Mouse (Mus musculus) T-helper 17 cell (primary cell): Measurements from ENCODE around the gene Olfr1198.

Source experiments
- in situ Hi-C, 2 experiments: fragments of 300-600 bp; cut with MboI, MseI; formaldehyde crosslinking; loops; 1 replicate in 1 of 2; 2 replicates in 1 of 2; pipeline ENCODE4 v1.15.1; 2025; ENCODE audit warnings: high pct_unique_total_duplicates in 2 of 2

Olfr1198 gene

DNA sequence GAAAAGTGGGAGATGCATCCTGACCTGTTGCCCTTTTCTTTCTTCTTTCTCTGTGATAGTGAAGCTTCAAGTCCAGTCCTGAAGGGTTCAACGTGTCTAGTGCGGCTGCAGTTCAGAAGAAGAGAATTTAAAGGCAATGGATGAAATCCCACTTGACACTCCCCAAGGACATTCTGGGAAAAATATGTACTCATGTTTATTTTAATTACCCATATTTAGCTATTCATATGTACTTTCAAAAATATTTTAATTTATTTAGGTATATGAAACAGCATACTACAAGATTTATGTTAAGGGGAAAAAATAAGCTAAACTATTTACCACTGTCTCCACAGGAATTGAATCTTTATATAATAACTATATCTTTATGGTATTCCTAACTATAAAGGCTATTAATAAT, at the start of gene Olfr1198:
Gene Olfr1198 (minus strand): TSS at position 101 of the 400 bp plus-strand sequence.
- in situ Hi-C loops = no loop called here

DNA sequence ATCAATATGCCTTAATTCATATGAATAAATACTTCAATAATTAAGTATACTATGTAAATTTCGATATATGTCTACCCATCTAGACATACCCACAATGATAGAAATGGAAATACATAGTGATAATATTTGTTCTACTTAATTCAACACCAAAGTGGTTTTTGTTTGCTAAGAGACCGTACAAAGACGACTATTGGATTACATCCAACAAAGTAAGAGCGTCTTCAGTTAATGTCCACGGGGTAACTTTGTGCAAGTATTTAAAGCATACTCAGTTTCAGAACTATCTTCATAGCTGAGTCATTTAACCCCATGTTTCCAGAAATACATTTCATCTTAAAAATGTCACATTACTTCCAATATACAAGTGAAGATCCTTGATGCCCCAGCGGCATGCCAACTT, 41.6 kb upstream of the Olfr1198 start, which contains the start of gene Olfr1201:
Gene Olfr1201 (plus strand): TSS at position 301 of the 400 bp plus-strand sequence.
- in situ Hi-C loops = no loop called here

DNA sequence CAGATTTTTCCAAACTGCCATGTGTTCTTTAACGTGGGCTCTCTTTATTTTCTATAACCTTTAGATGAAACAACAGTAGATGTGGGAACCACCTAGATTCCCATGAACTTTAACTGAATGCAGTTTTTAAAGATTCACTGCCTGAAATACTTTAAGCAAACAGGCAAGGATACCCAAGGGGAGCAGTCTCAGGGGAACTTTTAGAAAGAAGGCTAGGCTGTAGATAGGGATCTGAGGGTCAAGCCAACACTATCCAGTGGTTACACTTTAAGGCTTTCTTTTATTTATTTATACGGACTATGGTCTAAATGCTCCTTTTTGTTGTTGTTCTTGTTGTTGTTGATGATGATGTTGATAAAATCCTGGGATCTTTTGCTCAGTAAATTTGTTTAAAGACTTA, 19.2 kb upstream of the Olfr1198 start, which contains the start of gene Olfr1200:
Gene Olfr1200 (minus strand): TSS at position 101 of the 400 bp plus-strand sequence.
- in situ Hi-C loops = no loop called here

DNA sequence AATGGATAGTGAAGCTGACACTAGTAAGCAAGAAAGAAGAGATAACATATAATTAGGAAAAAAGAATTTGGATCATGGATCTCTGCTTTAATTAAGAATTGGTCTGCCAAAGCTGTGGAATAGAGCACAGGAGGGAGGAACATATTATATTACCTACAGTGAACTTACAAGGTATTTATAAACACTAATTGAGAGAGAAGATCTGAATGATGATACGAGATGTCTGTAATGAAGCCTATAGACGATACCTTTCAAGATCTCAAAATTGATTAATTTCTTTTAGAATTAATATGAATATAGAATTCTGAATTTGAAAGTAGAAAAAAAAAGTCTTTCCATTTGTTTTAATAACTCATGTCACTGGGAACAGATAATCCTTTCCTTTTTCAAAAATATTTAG, 9.2 kb upstream of the Olfr1198 start, which contains the start of gene Olfr1199:
Gene Olfr1199 (minus strand): TSS at position 101 of the 400 bp plus-strand sequence.
- in situ Hi-C loops = no loop called here

DNA sequence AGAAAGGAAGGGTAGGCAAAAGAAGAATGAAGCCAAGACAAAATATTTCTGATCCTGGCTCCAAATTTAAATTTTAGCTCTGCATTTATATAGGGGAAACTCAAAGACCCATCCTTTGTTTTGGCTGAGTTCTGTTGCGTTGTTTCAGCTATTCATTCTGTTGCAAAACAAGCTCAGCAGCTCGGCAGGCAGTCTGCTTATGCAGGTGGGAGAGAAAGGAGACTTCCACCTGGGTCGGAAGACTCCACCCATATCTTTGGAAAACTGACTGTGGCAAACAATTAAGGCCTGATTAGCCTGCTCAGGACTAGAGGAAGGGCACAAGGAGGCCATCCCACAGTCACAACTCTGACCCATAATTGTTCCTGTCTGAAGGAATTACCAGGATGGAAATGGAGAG, 7.8 kb downstream of the Olfr1198 start:
- in situ Hi-C loops = no loop called here

DNA sequence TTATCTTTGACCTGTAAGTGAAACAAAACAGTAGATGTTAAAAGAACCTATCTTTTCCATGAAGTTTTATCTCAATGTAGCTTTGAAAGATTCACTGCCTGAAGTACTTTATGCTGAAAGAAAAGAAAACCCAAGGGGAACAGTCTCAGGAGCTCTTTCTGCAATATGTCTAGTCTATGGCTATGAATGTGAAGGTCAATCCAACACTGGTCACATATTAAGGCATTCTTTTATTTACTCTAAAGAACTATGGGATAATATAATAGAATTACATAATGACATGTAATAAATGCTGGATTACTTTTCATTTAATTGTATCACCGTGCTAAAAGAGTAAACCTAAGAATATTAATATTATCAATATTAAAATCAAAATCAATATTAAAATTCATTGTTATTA, 18.9 kb downstream of the Olfr1198 start, which contains the start of gene Olfr1197:
Gene Olfr1197 (minus strand): TSS at position 101 of the 400 bp plus-strand sequence.
- in situ Hi-C loops = no loop called here

DNA sequence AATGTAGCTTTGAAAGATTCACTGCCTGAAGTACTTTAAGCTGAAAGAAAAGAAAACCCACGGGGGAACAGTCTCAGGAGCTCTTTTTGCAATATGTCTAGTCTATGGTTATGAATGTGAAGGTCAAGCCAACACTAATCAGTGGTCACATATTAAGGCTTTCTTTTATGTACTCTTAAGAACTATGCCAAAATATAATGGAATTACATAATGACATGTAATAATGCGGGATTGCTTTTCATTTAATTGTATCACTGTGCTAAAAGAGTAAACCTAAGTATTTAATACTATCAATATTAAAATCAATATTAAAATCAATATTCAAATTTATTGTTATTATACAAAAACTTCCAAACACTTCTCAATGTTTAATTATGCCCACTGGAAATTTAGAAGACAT, 46.7 kb downstream of the Olfr1198 start, which contains the start of gene Olfr1196:
Gene Olfr1196 (minus strand): TSS at position 101 of the 400 bp plus-strand sequence.
- in situ Hi-C loops = loop anchor here in 1 of 2 experiments (5.0 kb wide), 1 partner anchor 57 kb away; the partner anchor contains the start of gene Olfr1192-ps1
